Mouse (Mus musculus) cerebellum, adult 8-10 months (tissue): Measurements from ENCODE around the gene Fam183b.
"Not testable (repeated sequence)": the region's sequence is repeated elsewhere in the genome, so short reads cannot be mapped to it uniquely, and the experiment has no call there.

Experiments used
- DNase-seq: peaks from one replicate; pipeline ENCODE4 v3.0.0; 2022

The Fam183b gene

GRCm38 (mm10) chr11:58752434-58752833, 49.3 kb downstream of the Fam183b start, which contains the start of gene Olfr316:
TSS of gene Olfr316 (plus strand) at chr11:58752734.
- no peak for DNase-seq

- DNase-seq, result not testable (repeated sequence)
These were observed 50.7 kb downstream of the Fam183b start for GRCm38 (mm10) chr11:58751096-58751495.
